Mouse (Mus musculus): ENCODE measurements around the gene Adam8.

DNA sequence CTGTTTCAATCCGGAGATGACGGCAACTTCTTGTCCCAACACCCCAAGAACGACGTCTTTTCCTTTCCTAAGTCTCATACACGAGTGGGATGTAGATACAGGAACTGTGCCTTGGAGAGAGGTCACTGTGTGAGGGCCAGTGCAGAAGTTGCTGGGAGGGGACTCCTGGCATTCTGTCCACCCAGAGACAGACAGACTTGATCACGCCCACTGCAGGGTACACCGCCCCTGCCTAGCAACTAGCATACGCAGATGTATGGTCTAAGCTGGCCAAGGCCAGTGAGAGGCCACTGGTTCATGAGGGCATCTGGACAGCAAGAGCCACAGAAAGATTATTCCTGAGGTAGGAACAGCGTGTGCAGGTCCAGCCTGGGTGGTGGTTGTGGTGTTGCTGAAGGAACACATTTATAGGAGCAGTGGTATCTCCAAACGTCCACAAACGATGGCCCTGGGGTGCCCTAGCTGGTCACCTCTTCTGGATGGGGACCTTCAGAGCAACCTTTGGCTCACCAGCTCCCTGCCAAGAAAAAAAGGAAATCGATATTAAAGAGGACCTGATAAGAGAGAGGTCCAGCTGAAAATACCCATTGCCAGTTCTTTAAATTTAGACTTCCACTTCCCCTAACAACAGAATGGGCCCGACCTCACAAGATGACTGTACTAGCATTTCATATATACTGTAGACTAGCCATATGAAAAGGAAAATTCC is 13.2 kb downstream of the Adam8 start:
- TF ChIP-seq EP300 (IDR thresholded peaks at IDR 0.05; ENCODE audit: insufficient read depth, low read depth, low read length), result no peak
- no peak for TF ChIP-seq POLR2A (IDR thresholded peaks at IDR 0.05; ENCODE audit: insufficient read depth, low read depth, low read length)
- TF ChIP-seq CTCF (IDR thresholded peaks at IDR 0.05), result no peak
